18 mouse cellular contexts compared by ENCODE assay signal in genomic region chr13:80920939-80921338, GRCm38 (mm10).
"Had no signal": no experiment of that assay in that cellular context is flagged by ENCODE, and none has a peak within 500 bp of the region (broad histone marks: within the 10 kb centered on the region; RNA-seq: fewer than 3 reads in every experiment).

No protein-coding gene starts in this region.

- H3K9ac ChIP-seq: liver, embryonic 13.5 days; midbrain, embryonic 12.5 days; midbrain, embryonic 15.5 days; stomach, embryonic 15.5 days had no signal

- H3K9me3 ChIP-seq: liver, embryonic 13.5 days; midbrain, embryonic 12.5 days; midbrain, embryonic 15.5 days; stomach, embryonic 15.5 days had no signal

- H3K4me1 ChIP-seq: liver, embryonic 13.5 days; midbrain, embryonic 12.5 days; midbrain, embryonic 15.5 days; stomach, embryonic 15.5 days had no signal

- ATAC-seq: intestine, embryonic 16.5 days; midbrain, embryonic 15.5 days had no signal

- H3K4me2 ChIP-seq: liver, embryonic 13.5 days; midbrain, embryonic 12.5 days; midbrain, embryonic 15.5 days; stomach, embryonic 15.5 days had no signal

- H3K4me3 ChIP-seq: liver, embryonic 13.5 days; midbrain, embryonic 12.5 days; midbrain, embryonic 15.5 days; myocyte; stomach, embryonic 15.5 days had no signal

- DNase-seq: kidney, adult 18-20 months; kidney, adult 9 months; kidney, postnatal 14 days; kidney, postnatal 4 days; layer of hippocampus, adult 9-11 months; liver, embryonic 13.5 days; lung, adult 2 months; right cerebral cortex, adult 18-20 months; right cerebral cortex, postnatal 14 days; right cerebral cortex, postnatal 4 days; spleen, adult 18-20 months; thymus, postnatal 25 days had no signal

- H3K27me3 ChIP-seq: liver, embryonic 13.5 days; midbrain, embryonic 12.5 days; midbrain, embryonic 15.5 days; stomach, embryonic 15.5 days had no signal

- H3K27ac ChIP-seq: liver, embryonic 13.5 days; macrophage; midbrain, embryonic 12.5 days; midbrain, embryonic 15.5 days; stomach, embryonic 15.5 days had no signal

- H3K36me3 ChIP-seq: liver, embryonic 13.5 days; midbrain, embryonic 12.5 days; midbrain, embryonic 15.5 days; stomach, embryonic 15.5 days had no signal
